Mouse (Mus musculus) ES-Bruce4 (cell line): Measurements from ENCODE around the gene Rab30. TPM values are rescaled to one million over a fixed set of nuclear protein-coding genes. Genes with fewer than 3 reads are reported as not detected.

Source experiments
- H3K27ac ChIP-seq: 2 replicates; pipeline ENCODE4 v1.5.1; 2012; ENCODE audit warnings: low read length, inconsistent platforms; ENCODE audit not compliant: insufficient read depth
- H3K27me3 ChIP-seq: 2 replicates; pipeline ENCODE4 v1.6.1; 2012; ENCODE audit warnings: mild to moderate bottlenecking, low read length, inconsistent platforms; ENCODE audit not compliant: control insufficient read depth, poor library complexity, insufficient read depth, severe bottlenecking
- H3K36me3 ChIP-seq: 2 replicates; pipeline ENCODE4 v1.6.1; 2012; ENCODE audit warnings: inconsistent platforms, mild to moderate bottlenecking, low read length, moderate library complexity; ENCODE audit not compliant: control insufficient read depth, poor library complexity, insufficient read depth, severe bottlenecking
- H3K4me1 ChIP-seq: one replicate; pipeline ENCODE4 v1.8.1; 2011; ENCODE audit warnings: low read length; ENCODE audit not compliant: control insufficient read depth, insufficient read depth
- H3K4me3 ChIP-seq: 2 replicates; pipeline ENCODE4 v1.5.1; 2011; ENCODE audit warnings: low read depth, mild to moderate bottlenecking, low read length
- H3K9ac ChIP-seq: 2 replicates; pipeline ENCODE4 v1.6.1; 2012; ENCODE audit warnings: low read depth, mild to moderate bottlenecking, inconsistent platforms; ENCODE audit not compliant: poor library complexity, severe bottlenecking
- H3K9me3 ChIP-seq: replicated peaks from 2 replicates; pipeline ENCODE4 v1.6.1; 2012; ENCODE audit warnings: mild to moderate bottlenecking, low read length, inconsistent platforms; ENCODE audit not compliant: control insufficient read depth, poor library complexity, insufficient read depth, severe bottlenecking
- CTCF ChIP-seq: IDR thresholded peaks from one replicate; pipeline ENCODE4 v1.8.1; 2011; ENCODE audit warnings: low read depth, low read length
- EP300 ChIP-seq: IDR thresholded peaks from 2 replicates; pipeline ENCODE4 v1.6.1; 2011; ENCODE audit warnings: low read depth, low read length; ENCODE audit not compliant: insufficient read depth
- POLR2A ChIP-seq: IDR thresholded peaks from one replicate; pipeline ENCODE4 v1.8.1; 2011; ENCODE audit warnings: low read length; ENCODE audit not compliant: insufficient read depth
- polyA plus RNA-seq: library from polyadenylated mRNA; stranded (reverse); fragments of >200 nt; gene quantifications from 2 replicates; pipeline ENCODE4 v1.2.4, GENCODE M21; 2011; ENCODE audit warnings: low read depth; ENCODE audit not compliant: missing spikeins, insufficient read depth, insufficient read length

Gene Rab30
- polyA plus RNA-seq, 1 experiment, result 3.7 TPM

DNA sequence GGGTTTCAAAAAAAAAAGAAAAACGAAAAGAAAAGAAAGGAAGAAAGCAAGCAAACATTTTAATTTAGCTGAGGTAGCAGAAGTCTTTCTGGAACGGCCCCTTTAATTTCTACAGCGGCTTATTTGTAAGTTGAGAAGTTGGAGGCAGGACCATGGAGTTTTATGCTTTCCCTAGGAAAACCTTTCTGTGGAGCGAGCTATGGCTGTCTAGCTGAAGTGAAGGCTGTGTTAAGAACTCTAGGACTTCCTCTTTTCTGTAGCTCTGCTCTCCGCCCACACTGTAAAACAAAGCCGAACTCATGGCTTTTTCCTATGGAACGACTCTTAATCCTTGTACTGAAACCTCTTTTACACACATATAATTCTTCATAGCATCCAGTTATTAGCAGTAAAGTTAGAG, 135.1 kb downstream of the Rab30 start:
- TF ChIP-seq CTCF (no peak), POLR2A (no peak), EP300 (no peak)
- no peaks in the 10 kb centered on the region for H3K27me3 ChIP-seq
- no peak overlapping the region for H3K27ac ChIP-seq
- peaks cover 13% of the 10 kb centered on the region for H3K36me3 ChIP-seq
- H3K9me3 ChIP-seq, result no peaks in the 10 kb centered on the region; the same call in 1 of the 2 replicates
- H3K4me3 ChIP-seq, result no peak overlapping the region
- peaks cover 4% of the 10 kb centered on the region for H3K4me1 ChIP-seq
- H3K9ac ChIP-seq, result peak overlapping the region; percentile 88; the same call in 1 of the 2 replicates

DNA sequence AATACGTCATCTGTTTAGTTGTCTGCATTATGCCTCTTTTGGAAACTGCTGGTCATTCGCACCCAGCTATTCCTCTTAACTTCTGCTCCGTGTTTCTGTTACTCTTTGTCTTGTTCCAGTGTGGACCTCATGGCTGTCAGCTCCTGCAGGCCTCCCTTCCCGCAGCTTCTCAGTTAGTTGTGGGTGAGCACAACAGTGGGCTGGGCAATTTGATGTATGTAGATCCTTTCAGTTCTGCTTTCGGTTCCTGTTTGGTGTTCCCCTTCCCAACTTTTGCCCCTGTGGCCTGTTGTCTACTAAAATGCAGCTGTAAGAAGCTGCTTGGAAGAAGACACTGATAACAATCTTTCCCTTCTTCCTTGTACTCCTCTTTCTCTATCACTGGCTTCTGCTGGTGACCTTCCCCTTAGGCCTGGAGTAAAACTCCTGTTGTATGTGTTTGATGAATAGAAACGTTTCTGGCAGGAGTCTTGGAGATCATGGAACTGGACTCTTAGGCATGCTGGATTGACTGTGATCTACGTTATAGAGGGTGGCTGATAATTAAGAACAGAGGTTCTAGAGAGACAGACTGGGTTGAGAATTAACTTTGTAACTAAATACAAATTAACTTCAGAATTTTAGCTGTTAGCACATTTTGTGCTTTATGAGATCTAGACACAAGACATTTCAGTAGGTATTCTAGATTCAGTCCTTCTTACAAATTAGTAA, 137.3 kb downstream of the Rab30 start:
- peaks cover 2% of the 10 kb centered on the region; the same call in 1 of the 2 replicates for H3K9me3 ChIP-seq
- H3K4me1 ChIP-seq, result peaks cover 2% of the 10 kb centered on the region
- H3K36me3 ChIP-seq, result 0 out of 2 replicates have a peak, but pooled peaks cover 3% of the 10 kb centered on the region
- no peak overlapping the region for H3K4me3 ChIP-seq
- TF ChIP-seq POLR2A (no peak), CTCF (no peak), EP300 (no peak)
- no peak overlapping the region for H3K27ac ChIP-seq
- no peak overlapping the region for H3K9ac ChIP-seq
- no peaks in the 10 kb centered on the region for H3K27me3 ChIP-seq

DNA sequence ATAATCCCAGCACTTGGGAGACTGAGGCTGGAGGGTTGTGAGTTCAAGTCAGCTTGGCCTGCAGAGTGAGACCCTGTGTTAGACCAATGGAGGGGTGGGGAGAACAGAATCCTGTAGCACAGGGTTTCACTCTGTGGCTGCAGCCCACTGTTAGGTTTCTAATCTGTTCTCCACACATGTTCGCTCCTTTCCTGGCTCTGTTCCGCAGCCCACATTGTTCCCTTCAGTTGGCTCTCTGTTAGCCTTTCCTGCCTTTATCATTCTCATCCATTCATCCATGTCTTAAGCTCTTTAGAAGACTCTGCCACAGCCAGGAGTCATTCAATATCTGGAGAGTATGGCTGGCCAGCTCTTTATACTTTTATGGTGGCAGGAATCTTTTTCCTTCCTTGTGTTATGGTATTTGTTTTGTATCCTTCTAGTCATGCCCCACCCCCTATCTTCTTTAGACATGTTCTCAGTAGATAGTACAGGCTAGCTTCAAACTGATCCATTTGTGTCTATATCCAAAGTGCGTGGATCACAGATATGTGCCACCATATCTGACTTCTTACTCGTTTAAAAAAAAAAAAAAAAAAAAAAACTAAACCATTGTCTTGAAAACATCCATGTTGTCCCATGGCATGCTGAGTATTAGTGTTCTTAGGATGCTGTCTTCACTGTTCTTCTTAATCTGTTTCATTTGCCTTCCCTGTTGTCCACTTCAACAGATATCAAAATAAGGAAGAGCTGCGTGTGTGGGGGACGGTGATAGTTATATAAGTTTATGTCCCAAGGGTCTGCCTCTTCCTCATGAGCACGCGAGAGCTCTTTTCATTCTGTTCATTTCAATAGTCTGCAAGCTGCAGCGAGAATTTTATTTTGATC, 142.7 kb downstream of the Rab30 start:
- Histone ChIP-seq H3K27me3 (no peaks in the 10 kb centered on the region), H3K36me3 (peaks cover 3% of the 10 kb centered on the region; the same call in 1 of the 2 replicates), H3K4me1 (no peaks in the 10 kb centered on the region), H3K9me3 (peaks cover 2% of the 10 kb centered on the region; the same call in 1 of the 2 replicates), H3K4me3 (no peak overlapping the region), H3K27ac (no peak overlapping the region), H3K9ac (no peak overlapping the region)
- no peak for TF ChIP-seq POLR2A
- TF ChIP-seq CTCF, result no peak
- TF ChIP-seq EP300, result no peak

DNA sequence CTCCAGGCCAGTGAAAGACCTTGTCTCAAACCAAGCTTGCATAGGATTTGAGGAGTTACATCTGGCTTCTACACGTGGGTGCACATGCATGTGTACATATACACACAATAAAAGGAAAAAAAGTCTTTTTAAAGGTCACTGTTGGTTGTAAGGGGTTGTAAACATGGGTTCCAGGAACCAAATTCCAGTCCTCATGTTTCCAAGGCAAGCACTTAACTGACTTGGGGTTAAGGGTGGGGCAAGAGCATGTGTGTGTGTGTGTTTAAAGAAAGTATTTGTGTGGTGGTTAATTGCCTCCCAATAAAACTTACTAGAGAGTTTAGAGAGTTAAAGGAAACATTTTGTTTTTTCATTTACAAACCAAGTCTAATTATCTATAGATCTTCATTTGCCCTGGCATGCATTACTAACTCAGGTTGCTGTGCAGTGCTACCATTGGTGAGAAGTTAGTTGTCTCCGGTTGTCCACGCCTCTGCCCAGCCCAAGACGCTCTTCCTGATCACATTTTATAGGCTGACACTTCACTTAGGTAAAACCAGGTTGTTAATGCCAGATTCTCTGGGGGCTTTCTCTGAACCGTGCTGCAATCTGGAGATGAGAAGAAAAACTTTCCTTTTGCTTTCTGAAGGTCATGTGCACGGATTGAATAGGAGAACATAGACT, 143.7 kb downstream of the Rab30 start:
- Histone ChIP-seq H3K4me3 (no peak overlapping the region), H3K9me3 (0 out of 2 replicates have a peak, but pooled peaks cover 2% of the 10 kb centered on the region), H3K27ac (no peak overlapping the region), H3K36me3 (no peaks in the 10 kb centered on the region; the same call in 1 of the 2 replicates), H3K9ac (no peak overlapping the region), H3K27me3 (no peaks in the 10 kb centered on the region), H3K4me1 (no peaks in the 10 kb centered on the region)
- no peak for TF ChIP-seq EP300
- TF ChIP-seq CTCF, result no peak
- TF ChIP-seq POLR2A, result no peak

DNA sequence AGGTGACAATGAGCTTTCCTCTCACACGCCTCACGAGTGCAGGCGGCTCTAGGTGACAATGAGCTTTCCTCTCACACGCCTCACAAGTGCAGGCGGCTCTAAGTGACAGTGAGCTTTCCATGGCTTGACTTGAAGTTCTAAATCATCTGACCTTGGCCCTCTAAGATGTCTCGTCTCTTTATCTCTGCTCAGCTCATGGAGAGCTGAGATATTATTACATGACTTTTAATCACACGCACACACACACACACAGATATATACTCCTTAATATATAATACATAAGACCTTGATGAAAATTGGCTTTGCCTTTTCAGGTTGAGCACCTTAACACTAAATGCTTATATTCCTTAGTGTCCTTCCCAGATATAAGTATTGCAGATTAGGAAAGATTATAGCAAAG, 145.4 kb downstream of the Rab30 start:
- no peaks in the 10 kb centered on the region for H3K4me1 ChIP-seq
- H3K9ac ChIP-seq, result no peak overlapping the region
- H3K27ac ChIP-seq, result no peak overlapping the region
- H3K27me3 ChIP-seq, result no peaks in the 10 kb centered on the region
- no peaks in the 10 kb centered on the region; the same call in 1 of the 2 replicates for H3K36me3 ChIP-seq
- H3K9me3 ChIP-seq, result 0 out of 2 replicates have a peak, but pooled peaks cover 2% of the 10 kb centered on the region
- no peak overlapping the region for H3K4me3 ChIP-seq
- TF ChIP-seq POLR2A (no peak), EP300 (no peak), CTCF (no peak)
